Mouse (Mus musculus) neural tube, embryonic 15.5 days (tissue): ENCODE measurements around the gene Bcar3. TPM values are rescaled to one million over a fixed set of nuclear protein-coding genes. Genes with fewer than 3 reads are reported as not detected.

ENCODE experiments used
- ATAC-seq: fragments of 200-750 bp; cut with Nextera tagmentation; 2 replicates; pipeline ENCODE4 v1.8.0; 2017; ENCODE audit warnings: mild to moderate bottlenecking, moderate TSS enrichment, moderate library complexity; ENCODE audit not compliant: low FRiP score
- H3K27ac ChIP-seq: fragments of 300-500 bp; sonication (generic); replicated peaks from 2 replicates; pipeline ENCODE4 v1.5.1; 2015; ENCODE audit warnings: mild to moderate bottlenecking, inconsistent platforms
- H3K27me3 ChIP-seq: fragments of 300-500 bp; sonication (generic); replicated peaks from 2 replicates; pipeline ENCODE4 v1.6.1; 2015; ENCODE audit warnings: inconsistent platforms
- H3K36me3 ChIP-seq: fragments of 300-500 bp; sonication (generic); 2 replicates; pipeline ENCODE4 v1.6.1; 2015; ENCODE audit warnings: inconsistent platforms
- H3K4me1 ChIP-seq: fragments of 300-500 bp; sonication (generic); 2 replicates; pipeline ENCODE4 v1.6.1; 2015; ENCODE audit warnings: inconsistent platforms
- H3K4me2 ChIP-seq: fragments of 300-500 bp; sonication (generic); 2 replicates; pipeline ENCODE4 v1.6.1; 2015; ENCODE audit warnings: inconsistent platforms, mild to moderate bottlenecking, moderate library complexity
- H3K4me3 ChIP-seq: fragments of 300-500 bp; sonication (generic); replicated peaks from 2 replicates; pipeline ENCODE4 v1.5.1; 2015; ENCODE audit warnings: mild to moderate bottlenecking, inconsistent platforms
- H3K9ac ChIP-seq: fragments of 300-500 bp; sonication (generic); replicated peaks from 2 replicates; pipeline ENCODE4 v1.6.1; 2015; ENCODE audit warnings: mild to moderate bottlenecking, inconsistent platforms
- H3K9me3 ChIP-seq: fragments of 300-500 bp; sonication (generic); replicated peaks from 2 replicates; pipeline ENCODE4 v1.6.1; 2016; ENCODE audit warnings: inconsistent platforms
- WGBS: fragments of 180-500 bp; shearing (Covaris S2); methylation state at CpG from one replicate; pipeline ENCODE4 v1.1.7; 2015; ENCODE audit warnings: mixed read lengths; 5-methylcytosine and 5-hydroxymethylcytosine counted together
- polyA plus RNA-seq: library from polyadenylated mRNA; unstranded; fragments of >200 nt; fragmentation: Nextera tagmentation; extraction: Ambion mirVana; gene quantifications from 2 replicates; pipeline ENCODE4 v1.2.1, GENCODE M21; 2015

The Bcar3 gene
- polyA plus RNA-seq, 1 experiment from 2014 or later: 5.5 TPM

GRCm38 (mm10) chr3:122423643-122424042, 129.7 kb downstream of the Bcar3 start:
- H3K27me3 ChIP-seq: 0 out of 2 replicates have a peak, but pooled peaks cover 7% of the 10 kb centered on the region
- H3K27ac ChIP-seq: no peak overlapping the region
- H3K9me3 ChIP-seq: no peaks in the 10 kb centered on the region
- H3K4me2 ChIP-seq: no peak overlapping the region
- no peak for ATAC-seq
- H3K36me3 ChIP-seq: no peaks in the 10 kb centered on the region
- H3K4me3 ChIP-seq: no peak overlapping the region
- peaks cover 26% of the 10 kb centered on the region for H3K4me1 ChIP-seq
- WGBS: 93% methylated on average over 7 of the region's 7 CpGs
- H3K9ac ChIP-seq: no peak overlapping the region

GRCm38 (mm10) chr3:122428325-122428821, 134.4 kb downstream of the Bcar3 start:
- ATAC-seq: peak; percentile 63; the same call in 1 of the 2 replicates
- 86% methylated on average over 7 of the region's 7 CpGs for WGBS
- Histone ChIP-seq H3K27ac (no peak overlapping the region), H3K4me3 (no peak overlapping the region), H3K36me3 (no peaks in the 10 kb centered on the region), H3K4me2 (no peak overlapping the region), H3K4me1 (peaks cover 8% of the 10 kb centered on the region; the same call in 1 of the 2 replicates), H3K9me3 (no peaks in the 10 kb centered on the region), H3K9ac (no peak overlapping the region), H3K27me3 (no peaks in the 10 kb centered on the region)

GRCm38 (mm10) chr3:122430780-122431497, 137.0 kb downstream of the Bcar3 start:
- no peaks in the 10 kb centered on the region for H3K36me3 ChIP-seq
- no peak overlapping the region for H3K4me3 ChIP-seq
- no peak overlapping the region for H3K9ac ChIP-seq
- 79% methylated on average over 7 of the region's 7 CpGs for WGBS
- H3K9me3 ChIP-seq: no peaks in the 10 kb centered on the region
- H3K4me1 ChIP-seq: peaks cover 8% of the 10 kb centered on the region; the same call in 1 of the 2 replicates
- no peak overlapping the region for H3K4me2 ChIP-seq
- H3K27ac ChIP-seq: no peak overlapping the region
- H3K27me3 ChIP-seq: no peaks in the 10 kb centered on the region
- no peak for ATAC-seq

GRCm38 (mm10) chr3:122432811-122433406, 139.0 kb downstream of the Bcar3 start:
- Histone ChIP-seq H3K27ac (no peak overlapping the region), H3K4me1 (peaks cover 8% of the 10 kb centered on the region; the same call in 1 of the 2 replicates), H3K9ac (no peak overlapping the region), H3K27me3 (no peaks in the 10 kb centered on the region), H3K4me2 (no peak overlapping the region), H3K36me3 (no peaks in the 10 kb centered on the region), H3K4me3 (no peak overlapping the region), H3K9me3 (no peaks in the 10 kb centered on the region)
- WGBS: 28% methylated on average over 9 of the region's 9 CpGs
- no peak for ATAC-seq

- Histone ChIP-seq H3K27ac (no peak overlapping the region), H3K4me1 (peaks cover 3% of the 10 kb centered on the region; the same call in 1 of the 2 replicates), H3K4me2 (no peak overlapping the region), H3K9ac (no peak overlapping the region), H3K27me3 (no peaks in the 10 kb centered on the region), H3K9me3 (no peaks in the 10 kb centered on the region), H3K36me3 (no peaks in the 10 kb centered on the region), H3K4me3 (no peak overlapping the region)
- 89% methylated on average over 5 of the region's 5 CpGs for WGBS
- no peak for ATAC-seq
Observed at GRCm38 (mm10) chr3:122433975-122434626, 140.2 kb downstream of the Bcar3 start.

- peaks cover 3% of the 10 kb centered on the region; the same call in 1 of the 2 replicates for H3K4me1 ChIP-seq
- no peak for ATAC-seq
- no peaks in the 10 kb centered on the region for H3K9me3 ChIP-seq
- WGBS: 84% methylated on average over 8 of the region's 8 CpGs
- H3K4me2 ChIP-seq: no peak overlapping the region
- no peak overlapping the region for H3K9ac ChIP-seq
- no peak overlapping the region for H3K27ac ChIP-seq
- no peak overlapping the region for H3K4me3 ChIP-seq
- H3K27me3 ChIP-seq: no peaks in the 10 kb centered on the region
- no peaks in the 10 kb centered on the region for H3K36me3 ChIP-seq
Observed at GRCm38 (mm10) chr3:122434983-122435935, 141.3 kb downstream of the Bcar3 start.

- Histone ChIP-seq H3K27me3 (no peaks in the 10 kb centered on the region), H3K9me3 (no peaks in the 10 kb centered on the region), H3K36me3 (no peaks in the 10 kb centered on the region), H3K4me3 (no peak overlapping the region), H3K4me2 (no peak overlapping the region), H3K9ac (no peak overlapping the region), H3K4me1 (no peaks in the 10 kb centered on the region), H3K27ac (no peak overlapping the region)
- 63% methylated on average over 7 of the region's 7 CpGs for WGBS
- no peak for ATAC-seq
Observed at GRCm38 (mm10) chr3:122438143-122438825, 144.3 kb downstream of the Bcar3 start.

GRCm38 (mm10) chr3:122445696-122446095, 151.8 kb downstream of the Bcar3 start:
- Histone ChIP-seq H3K36me3 (no peaks in the 10 kb centered on the region), H3K9ac (no peak overlapping the region), H3K4me1 (no peaks in the 10 kb centered on the region), H3K27ac (no peak overlapping the region), H3K4me3 (no peak overlapping the region), H3K4me2 (no peak overlapping the region), H3K27me3 (no peaks in the 10 kb centered on the region), H3K9me3 (no peaks in the 10 kb centered on the region)
- no peak for ATAC-seq
- 92% methylated on average over 11 of the region's 11 CpGs for WGBS

GRCm38 (mm10) chr3:122446678-122447077, 152.7 kb downstream of the Bcar3 start:
- Histone ChIP-seq H3K27ac (no peak overlapping the region), H3K4me3 (no peak overlapping the region), H3K9me3 (no peaks in the 10 kb centered on the region), H3K4me2 (no peak overlapping the region), H3K4me1 (no peaks in the 10 kb centered on the region), H3K36me3 (no peaks in the 10 kb centered on the region), H3K27me3 (no peaks in the 10 kb centered on the region), H3K9ac (no peak overlapping the region)
- no peak for ATAC-seq
- 84% methylated on average over 8 of the region's 8 CpGs for WGBS

GRCm38 (mm10) chr3:122448196-122448595, 154.3 kb downstream of the Bcar3 start:
- H3K4me3 ChIP-seq: no peak overlapping the region
- H3K4me2 ChIP-seq: no peak overlapping the region
- H3K27ac ChIP-seq: no peak overlapping the region
- no peaks in the 10 kb centered on the region for H3K9me3 ChIP-seq
- WGBS: 98% methylated on average over 13 of the region's 13 CpGs
- no peaks in the 10 kb centered on the region for H3K36me3 ChIP-seq
- H3K27me3 ChIP-seq: no peaks in the 10 kb centered on the region
- H3K9ac ChIP-seq: no peak overlapping the region
- no peaks in the 10 kb centered on the region for H3K4me1 ChIP-seq
- no peak for ATAC-seq
